Mouse (Mus musculus) forebrain, embryonic 13.5 days (tissue): ENCODE results near the gene Parp3. TPM values are rescaled to one million over a fixed set of nuclear protein-coding genes. Genes with fewer than 3 reads are reported as not detected.

Source experiments
- ATAC-seq: fragments of 200-750 bp; cut with Nextera tagmentation; 2 replicates; pipeline ENCODE4 v1.8.0; 2017
- H3K27ac ChIP-seq: fragments of 300-500 bp; sonication (generic); 2 replicates; pipeline ENCODE4 v1.5.1; 2015; ENCODE audit warnings: inconsistent platforms, mild to moderate bottlenecking, moderate library complexity
- H3K27me3 ChIP-seq: fragments of 300-500 bp; sonication (generic); 2 replicates; pipeline ENCODE4 v1.6.1; 2015; ENCODE audit warnings: mild to moderate bottlenecking, inconsistent platforms
- H3K36me3 ChIP-seq: fragments of 300-500 bp; sonication (generic); 2 replicates; pipeline ENCODE4 v1.6.1; 2015; ENCODE audit warnings: mild to moderate bottlenecking, inconsistent platforms; ENCODE audit not compliant: poor library complexity, severe bottlenecking
- H3K4me1 ChIP-seq: fragments of 300-500 bp; sonication (generic); 2 replicates; pipeline ENCODE4 v1.6.1; 2015; ENCODE audit warnings: inconsistent platforms
- H3K4me2 ChIP-seq: fragments of 300-500 bp; sonication (generic); 2 replicates; pipeline ENCODE4 v1.6.1; 2015; ENCODE audit warnings: inconsistent platforms, mild to moderate bottlenecking, moderate library complexity
- H3K4me3 ChIP-seq: fragments of 300-500 bp; sonication (generic); 2 replicates; pipeline ENCODE4 v1.5.1; 2015; ENCODE audit warnings: mild to moderate bottlenecking, inconsistent platforms
- H3K9ac ChIP-seq: fragments of 300-500 bp; sonication (generic); 2 replicates; pipeline ENCODE4 v1.6.1; 2015; ENCODE audit warnings: mild to moderate bottlenecking, inconsistent platforms
- H3K9me3 ChIP-seq: fragments of 300-500 bp; sonication (generic); replicated peaks from 2 replicates; pipeline ENCODE4 v1.6.1; 2016; ENCODE audit warnings: inconsistent platforms
- WGBS: fragments of 180-500 bp; shearing (Covaris S2); methylation state at CpG from one replicate; pipeline ENCODE4 v1.1.7; 2015; 5-methylcytosine and 5-hydroxymethylcytosine counted together
- polyA plus RNA-seq: library from polyadenylated mRNA; unstranded; fragments of >200 nt; fragmentation: Nextera tagmentation; extraction: Ambion mirVana; gene quantifications from 2 replicates; pipeline ENCODE4 v1.2.1, GENCODE M21; 2015

Parp3 gene
- polyA plus RNA-seq, 1 experiment from 2014 or later = 0.70 TPM

DNA sequence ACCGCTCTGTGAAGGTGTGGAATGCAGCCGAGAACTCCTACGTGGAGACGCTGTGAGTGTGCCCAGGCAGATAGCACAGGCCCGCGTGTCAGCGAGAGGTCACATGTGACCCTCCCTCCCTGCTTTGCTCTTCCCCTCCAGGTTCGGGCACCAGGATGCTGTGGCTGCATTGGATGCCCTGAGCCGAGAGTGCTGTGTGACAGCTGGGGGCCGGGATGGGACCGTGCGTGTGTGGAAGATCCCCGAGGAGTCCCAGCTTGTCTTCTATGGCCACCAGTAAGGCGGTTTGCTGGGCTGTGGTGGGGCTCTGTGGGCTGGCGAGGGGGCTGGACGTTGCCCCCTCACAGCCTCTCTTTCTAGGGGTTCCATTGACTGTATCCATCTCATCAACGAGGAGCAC is 6.9 kb upstream of the Parp3 start:
- H3K9ac ChIP-seq = no peak overlapping the region
- ATAC-seq = no peak
- no peaks in the 10 kb centered on the region for H3K9me3 ChIP-seq
- peaks cover 71% of the 10 kb centered on the region for H3K36me3 ChIP-seq
- 92% methylated on average over 17 of the region's 17 CpGs for WGBS
- H3K4me2 ChIP-seq = no peak overlapping the region
- no peak overlapping the region for H3K27ac ChIP-seq
- peaks cover 1% of the 10 kb centered on the region; the same call in 1 of the 2 replicates for H3K4me1 ChIP-seq
- no peak overlapping the region for H3K4me3 ChIP-seq
- H3K27me3 ChIP-seq = no peaks in the 10 kb centered on the region

GRCm38 (mm10) chr9:106483136-106483535 is 6.4 kb upstream of the Parp3 start:
- Histone ChIP-seq H3K4me3 (no peak overlapping the region), H3K27me3 (no peaks in the 10 kb centered on the region), H3K36me3 (peaks cover 71% of the 10 kb centered on the region), H3K4me1 (peaks cover 6% of the 10 kb centered on the region), H3K27ac (no peak overlapping the region), H3K4me2 (no peak overlapping the region), H3K9ac (no peak overlapping the region), H3K9me3 (no peaks in the 10 kb centered on the region)
- ATAC-seq = no peak
- WGBS = 97% methylated on average over 10 of the region's 10 CpGs

DNA sequence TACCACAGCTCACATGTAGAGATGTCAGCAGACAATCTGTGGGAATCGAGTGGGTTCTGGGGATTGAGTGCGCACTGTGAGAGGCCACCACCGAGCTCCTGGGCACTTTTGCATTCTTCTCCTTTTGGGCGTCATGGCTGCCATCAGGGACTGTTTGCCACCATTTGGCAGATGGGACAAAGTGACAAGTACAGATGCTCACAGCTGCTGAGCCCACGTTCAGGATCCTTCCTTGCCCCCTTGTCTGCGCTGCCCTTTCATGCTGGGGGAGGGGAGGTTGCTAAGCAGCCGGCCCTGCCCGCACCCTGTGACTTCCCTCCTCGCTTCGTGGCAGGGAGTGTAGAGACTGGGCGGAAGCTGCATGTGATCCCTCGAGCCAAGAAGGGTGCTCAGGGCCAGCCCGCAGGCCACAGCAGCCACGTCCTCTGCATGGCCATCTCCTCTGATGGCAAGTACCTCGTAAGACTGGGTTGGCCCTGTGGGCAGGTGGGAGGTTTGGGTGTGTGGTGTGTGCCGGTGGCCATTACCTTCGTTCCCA is 5.9 kb upstream of the Parp3 start:
- 93% methylated on average over 15 of the region's 17 CpGs for WGBS
- Histone ChIP-seq H3K27ac (no peak overlapping the region), H3K9me3 (no peaks in the 10 kb centered on the region), H3K27me3 (no peaks in the 10 kb centered on the region), H3K9ac (no peak overlapping the region), H3K4me2 (no peak overlapping the region), H3K4me3 (no peak overlapping the region), H3K36me3 (peaks cover 71% of the 10 kb centered on the region), H3K4me1 (peaks cover 11% of the 10 kb centered on the region)
- no peak for ATAC-seq

DNA sequence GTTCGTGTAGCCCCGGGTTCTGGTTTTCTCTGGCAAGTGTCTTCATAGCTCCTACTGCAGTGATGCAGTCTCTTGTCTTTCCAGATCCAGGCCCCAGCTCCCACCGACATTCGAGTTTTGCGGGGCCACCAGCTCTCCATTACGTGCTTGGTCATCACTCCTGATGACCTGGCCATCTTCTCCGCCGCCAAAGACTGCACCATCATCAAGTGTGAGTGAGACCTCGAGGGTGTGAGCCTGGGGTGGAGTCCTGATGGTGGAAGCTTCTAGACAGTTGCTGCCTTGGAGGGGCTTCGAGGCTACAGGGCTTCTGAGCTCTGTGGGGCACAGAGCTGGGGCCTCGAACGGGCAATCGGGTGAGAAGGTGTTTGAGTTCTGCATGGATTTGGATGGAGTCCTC is 4.9 kb upstream of the Parp3 start:
- Histone ChIP-seq H3K27ac (no peak overlapping the region), H3K9ac (no peak overlapping the region), H3K4me2 (no peak overlapping the region), H3K36me3 (peaks cover 71% of the 10 kb centered on the region), H3K27me3 (no peaks in the 10 kb centered on the region), H3K4me1 (peaks cover 14% of the 10 kb centered on the region), H3K9me3 (no peaks in the 10 kb centered on the region), H3K4me3 (no peak overlapping the region)
- ATAC-seq = no peak
- WGBS = 92% methylated on average over 13 of the region's 13 CpGs

DNA sequence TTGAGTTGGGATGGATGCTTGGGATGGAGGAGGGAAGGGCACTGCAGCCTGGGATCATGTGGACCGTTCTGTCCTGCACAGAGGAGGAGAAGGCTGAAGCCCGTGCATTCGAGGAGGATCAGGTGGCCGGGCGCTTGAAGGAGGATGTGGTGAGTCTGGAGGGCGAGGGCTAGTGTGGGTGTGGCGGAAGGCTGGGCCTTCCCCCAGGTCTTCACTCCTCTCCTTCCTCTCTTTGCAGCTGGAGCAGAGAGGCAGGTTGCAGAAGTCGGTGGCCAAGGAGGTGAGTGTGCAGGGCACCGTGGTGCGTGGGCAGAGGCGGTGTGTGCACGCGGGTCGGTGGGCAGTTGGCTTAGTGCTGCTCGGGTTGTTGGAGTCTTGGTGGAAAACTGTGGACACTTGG is 4.3 kb upstream of the Parp3 start:
- H3K27ac ChIP-seq = no peak overlapping the region
- H3K27me3 ChIP-seq = no peaks in the 10 kb centered on the region
- H3K4me1 ChIP-seq = peaks cover 18% of the 10 kb centered on the region
- 95% methylated on average over 15 of the region's 15 CpGs for WGBS
- H3K9me3 ChIP-seq = no peaks in the 10 kb centered on the region
- no peak overlapping the region; the same call in 1 of the 2 replicates for H3K9ac ChIP-seq
- H3K36me3 ChIP-seq = peaks cover 67% of the 10 kb centered on the region
- ATAC-seq = no peak
- no peak overlapping the region for H3K4me2 ChIP-seq
- H3K4me3 ChIP-seq = no peak overlapping the region

GRCm38 (mm10) chr9:106480541-106480940 is 3.8 kb upstream of the Parp3 start:
- Histone ChIP-seq H3K9ac (no peak overlapping the region), H3K36me3 (peaks cover 61% of the 10 kb centered on the region), H3K9me3 (no peaks in the 10 kb centered on the region), H3K27me3 (no peaks in the 10 kb centered on the region), H3K4me1 (peaks cover 20% of the 10 kb centered on the region), H3K27ac (no peak overlapping the region), H3K4me3 (no peak overlapping the region), H3K4me2 (no peak overlapping the region)
- ATAC-seq = no peak
- 98% methylated on average over 7 of the region's 7 CpGs for WGBS

GRCm38 (mm10) chr9:106478101-106478500 is 1.4 kb upstream of the Parp3 start:
- Histone ChIP-seq H3K27ac (no peak overlapping the region), H3K9me3 (no peaks in the 10 kb centered on the region), H3K4me3 (peak overlapping the region; percentile 70), H3K4me2 (peak overlapping the region; percentile 92), H3K4me1 (peaks cover 34% of the 10 kb centered on the region), H3K36me3 (peaks cover 37% of the 10 kb centered on the region), H3K27me3 (no peaks in the 10 kb centered on the region), H3K9ac (peak overlapping the region; percentile 68)
- ATAC-seq = no peak
- 87% methylated on average over 9 of the region's 9 CpGs for WGBS

- Histone ChIP-seq H3K4me3 (peak overlapping the region; percentile 70), H3K4me2 (peak overlapping the region; percentile 92), H3K4me1 (peaks cover 34% of the 10 kb centered on the region), H3K27ac (no peak overlapping the region), H3K36me3 (peaks cover 32% of the 10 kb centered on the region), H3K9me3 (no peaks in the 10 kb centered on the region), H3K27me3 (no peaks in the 10 kb centered on the region), H3K9ac (peak overlapping the region; percentile 68)
- 6% methylated on average over 16 of the region's 16 CpGs for WGBS
- ATAC-seq = no peak
Measured at GRCm38 (mm10) chr9:106477649-106478048, 900 bp upstream of the Parp3 start.

- WGBS = 33% methylated on average over 16 of the region's 16 CpGs
- H3K9me3 ChIP-seq = no peaks in the 10 kb centered on the region
- H3K4me1 ChIP-seq = peaks cover 36% of the 10 kb centered on the region
- no peaks in the 10 kb centered on the region for H3K27me3 ChIP-seq
- 0 out of 2 replicates have a peak overlapping the region, but pooled peaks have one; percentile 70 for H3K4me3 ChIP-seq
- no peak; the same call in 1 of the 2 replicates for ATAC-seq
- peaks cover 21% of the 10 kb centered on the region for H3K36me3 ChIP-seq
- H3K4me2 ChIP-seq = peak overlapping the region; percentile 92
- H3K27ac ChIP-seq = no peak overlapping the region
- H3K9ac ChIP-seq = peak overlapping the region; percentile 31; the same call in 1 of the 2 replicates
Measured at GRCm38 (mm10) chr9:106476002-106476923, 486 bp downstream of the Parp3 start.

DNA sequence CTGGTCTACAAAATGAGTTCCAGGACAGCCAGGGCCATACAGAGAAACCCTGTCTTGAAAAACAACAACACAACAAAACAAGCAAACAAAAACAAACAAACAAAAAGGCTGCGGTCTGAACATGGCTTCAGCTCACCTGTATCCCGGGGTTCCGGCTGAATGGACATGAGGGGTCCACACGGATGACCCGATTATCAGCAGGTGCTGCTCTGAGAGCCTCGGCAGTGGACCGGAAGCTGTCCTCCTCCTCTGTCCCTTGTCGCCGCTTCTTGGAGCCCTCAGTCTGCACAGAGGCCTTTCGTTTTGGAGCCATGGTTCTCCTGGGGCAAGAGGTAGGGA is 1.1 kb downstream of the Parp3 start, which contains the start of gene Rrp9:
TSS of gene Rrp9 (plus strand) at position 301 of the 339 bp plus-strand sequence.
- peak within 1 kb of the TSS; percentile 31; the same call in 1 of the 2 replicates for H3K9ac ChIP-seq
- H3K4me1 ChIP-seq = peaks cover 36% of the 10 kb centered on the region
- no peaks in the 10 kb centered on the region for H3K9me3 ChIP-seq
- no peak for ATAC-seq
- 88% methylated on average over 10 of the region's 10 CpGs for WGBS
- H3K4me3 ChIP-seq = 0 out of 2 replicates have a peak within 1 kb of the TSS, but pooled peaks have one; percentile 70
- no peaks in the 10 kb centered on the region for H3K27me3 ChIP-seq
- H3K36me3 ChIP-seq = peaks cover 14% of the 10 kb centered on the region
- no peak within 1 kb of the TSS for H3K27ac ChIP-seq
- H3K4me2 ChIP-seq = peak within 1 kb of the TSS; percentile 92

DNA sequence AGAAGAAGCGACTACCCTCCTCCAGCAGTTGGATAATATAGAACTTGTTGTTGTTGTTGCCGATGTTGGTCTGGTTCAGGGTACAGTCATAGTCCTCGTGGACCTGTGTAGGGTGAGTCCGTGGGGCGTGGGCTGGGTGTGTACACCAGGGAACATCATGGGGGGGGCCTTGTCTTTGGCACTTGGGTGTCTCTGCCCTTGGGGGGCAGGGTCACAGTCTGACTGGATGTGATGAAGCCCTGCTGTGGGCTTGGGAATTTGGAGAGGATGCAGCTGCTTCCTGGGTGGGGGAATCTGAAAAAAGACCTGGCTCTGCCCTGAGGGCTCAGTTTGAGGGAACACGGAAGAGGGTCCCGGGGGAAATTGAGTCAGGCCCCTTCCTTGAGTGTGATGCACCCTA is 1.7 kb downstream of the Parp3 start:
- Histone ChIP-seq H3K27ac (no peak overlapping the region), H3K4me2 (no peak overlapping the region), H3K27me3 (no peaks in the 10 kb centered on the region), H3K36me3 (peaks cover 8% of the 10 kb centered on the region; the same call in 1 of the 2 replicates), H3K9ac (no peak overlapping the region), H3K4me1 (peaks cover 36% of the 10 kb centered on the region), H3K9me3 (no peaks in the 10 kb centered on the region), H3K4me3 (no peak overlapping the region)
- no peak for ATAC-seq
- WGBS = 61% methylated on average over 7 of the region's 7 CpGs

DNA sequence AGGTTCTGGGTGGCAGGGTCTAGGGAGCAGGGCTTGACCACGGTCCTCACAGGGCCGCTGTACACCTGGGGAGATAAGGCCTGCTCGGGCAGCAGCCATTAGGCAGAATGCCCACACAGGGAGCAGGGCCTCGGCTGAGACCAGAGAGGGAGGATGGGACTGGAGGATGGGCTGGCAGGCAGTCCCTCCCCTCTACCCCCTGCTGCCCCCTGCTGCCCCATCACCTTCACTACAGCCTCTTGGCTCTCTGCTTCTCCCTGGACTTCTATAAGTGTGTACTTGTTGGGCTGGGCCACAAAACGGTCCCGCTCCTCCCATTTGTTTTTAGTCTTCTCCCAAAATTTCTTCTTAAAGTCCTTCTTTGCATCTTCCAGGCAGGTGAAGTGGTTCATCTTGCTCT is 2.3 kb downstream of the Parp3 start:
- Histone ChIP-seq H3K4me2 (peak overlapping the region; percentile 22; the same call in 1 of the 2 replicates), H3K4me3 (no peak overlapping the region), H3K27ac (no peak overlapping the region), H3K9me3 (no peaks in the 10 kb centered on the region), H3K9ac (0 out of 2 replicates have a peak overlapping the region, but pooled peaks have one; percentile 2), H3K27me3 (no peaks in the 10 kb centered on the region), H3K4me1 (peaks cover 36% of the 10 kb centered on the region), H3K36me3 (0 out of 2 replicates have a peak, but pooled peaks cover 3% of the 10 kb centered on the region)
- 5% methylated on average over 6 of the region's 6 CpGs for WGBS
- no peak; the same call in 1 of the 2 replicates for ATAC-seq
